Mouse (Mus musculus): ENCODE measurements around the gene Cpped1.

Cpped1 gene

DNA sequence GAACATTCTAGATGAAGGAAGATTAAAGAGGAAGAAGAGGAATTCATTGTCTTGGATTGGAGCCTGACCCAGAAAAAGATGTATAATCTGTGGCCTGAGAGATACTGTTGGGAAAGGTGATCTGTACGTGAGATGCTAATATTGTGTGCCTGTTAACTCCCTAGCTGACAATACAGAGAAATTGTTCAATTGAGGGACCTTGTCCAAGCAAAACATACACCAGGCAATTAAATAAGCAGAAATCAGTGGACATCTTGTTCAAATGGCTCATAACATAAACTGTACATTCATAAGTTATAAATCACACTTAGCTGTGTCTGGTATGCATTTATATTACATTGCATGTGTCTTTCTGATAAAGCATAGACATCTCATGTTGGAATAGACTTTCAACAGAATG, 134.9 kb downstream of the Cpped1 start:
- DNase-seq (ENCODE audit: low read depth, low spot score) = no peak

DNA sequence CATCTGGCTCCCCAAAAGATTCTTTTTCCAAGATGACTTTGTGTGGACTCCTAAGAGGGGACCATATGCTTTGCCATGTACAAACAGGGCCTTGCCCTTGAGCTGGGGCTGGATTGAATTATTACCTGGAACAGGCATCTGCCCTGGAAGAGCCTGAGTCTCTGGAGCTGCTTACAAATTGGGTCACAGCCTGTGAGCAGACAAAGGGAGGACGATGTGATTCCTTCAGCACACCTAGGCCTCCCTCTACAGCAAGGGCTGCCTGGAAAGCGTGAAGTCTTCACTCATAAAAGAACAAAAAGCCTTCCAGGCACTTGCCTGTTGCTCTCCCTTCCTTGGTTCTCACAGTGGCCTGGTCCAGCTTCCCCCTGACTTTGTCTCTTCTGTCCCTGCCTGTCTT, 136.9 kb downstream of the Cpped1 start:
- DNase-seq (ENCODE audit: low read depth, low spot score) = no peak

DNA sequence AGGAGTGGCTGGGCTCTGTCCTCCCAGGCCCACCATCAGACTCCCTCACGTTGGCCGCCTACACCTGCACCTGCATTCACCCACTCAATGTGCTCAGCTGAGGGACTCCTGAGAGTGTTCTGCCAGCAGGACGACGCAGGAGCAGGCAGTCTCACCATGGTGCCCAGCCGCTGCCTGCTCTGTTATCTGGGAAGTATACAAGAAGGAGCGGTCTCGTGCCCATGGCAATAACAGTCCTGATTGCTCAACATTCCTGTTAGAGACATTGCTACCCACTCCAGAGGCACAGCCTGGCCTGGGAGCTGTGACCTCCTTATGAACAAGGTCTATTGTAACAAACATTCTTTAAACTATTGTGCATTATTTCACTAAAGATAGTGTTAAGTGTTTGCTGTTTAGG, 151.3 kb downstream of the Cpped1 start:
- DNase-seq (ENCODE audit: low read depth, low spot score) = no peak

DNA sequence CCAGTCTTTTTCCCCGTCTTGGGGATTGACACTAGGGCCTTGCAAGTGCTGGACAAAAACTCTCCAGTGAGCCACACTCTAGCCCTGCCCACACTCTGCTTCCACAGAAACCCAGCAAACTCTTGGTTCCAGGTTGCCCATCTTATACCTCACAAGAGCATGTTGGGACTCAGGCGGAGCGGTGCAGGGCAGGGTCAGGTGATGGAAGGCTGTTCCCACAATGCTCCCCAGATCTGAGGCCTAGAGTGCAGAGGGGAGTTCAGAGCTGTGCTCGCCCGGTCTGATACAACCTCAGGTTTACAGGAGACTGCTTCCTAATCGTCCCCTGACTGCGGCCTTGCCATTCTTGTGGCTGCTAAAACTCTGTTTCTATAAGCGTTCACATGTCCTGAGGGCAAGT, 151.8 kb downstream of the Cpped1 start:
- no peak for DNase-seq (ENCODE audit: low read depth, low spot score)

DNA sequence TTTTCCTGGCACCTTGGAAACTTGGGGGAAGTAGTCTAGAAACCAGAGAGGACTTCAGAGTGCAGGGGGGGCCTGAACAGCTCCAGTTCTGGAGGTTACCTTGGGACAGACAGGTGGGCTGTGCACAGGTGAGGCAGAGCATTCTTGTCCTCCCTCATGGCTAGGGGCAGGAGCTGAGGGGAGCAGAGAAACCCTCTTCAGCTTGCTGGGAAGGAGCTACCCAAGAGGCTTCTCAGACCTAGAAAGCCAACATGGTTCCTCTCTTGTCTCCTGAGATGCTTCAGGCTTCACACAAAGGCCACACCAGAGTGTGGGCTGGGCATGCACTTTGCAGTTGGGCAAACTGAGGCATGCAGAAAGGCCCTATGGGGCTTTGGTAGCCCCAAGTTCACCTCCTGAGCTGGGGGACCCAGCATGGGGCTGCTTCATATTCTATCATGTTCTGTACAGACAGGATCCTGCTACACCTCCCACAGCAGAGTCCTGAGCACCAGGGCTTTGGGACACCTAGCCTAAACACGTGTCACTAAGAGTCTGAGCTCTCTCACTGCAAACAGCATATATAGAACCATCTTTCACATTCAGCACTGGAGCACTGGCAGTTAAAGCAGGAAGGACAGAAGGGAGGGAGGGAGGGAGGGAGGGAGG, 152.5 kb downstream of the Cpped1 start:
- DNase-seq (ENCODE audit: low read depth, low spot score) = no peak

DNA sequence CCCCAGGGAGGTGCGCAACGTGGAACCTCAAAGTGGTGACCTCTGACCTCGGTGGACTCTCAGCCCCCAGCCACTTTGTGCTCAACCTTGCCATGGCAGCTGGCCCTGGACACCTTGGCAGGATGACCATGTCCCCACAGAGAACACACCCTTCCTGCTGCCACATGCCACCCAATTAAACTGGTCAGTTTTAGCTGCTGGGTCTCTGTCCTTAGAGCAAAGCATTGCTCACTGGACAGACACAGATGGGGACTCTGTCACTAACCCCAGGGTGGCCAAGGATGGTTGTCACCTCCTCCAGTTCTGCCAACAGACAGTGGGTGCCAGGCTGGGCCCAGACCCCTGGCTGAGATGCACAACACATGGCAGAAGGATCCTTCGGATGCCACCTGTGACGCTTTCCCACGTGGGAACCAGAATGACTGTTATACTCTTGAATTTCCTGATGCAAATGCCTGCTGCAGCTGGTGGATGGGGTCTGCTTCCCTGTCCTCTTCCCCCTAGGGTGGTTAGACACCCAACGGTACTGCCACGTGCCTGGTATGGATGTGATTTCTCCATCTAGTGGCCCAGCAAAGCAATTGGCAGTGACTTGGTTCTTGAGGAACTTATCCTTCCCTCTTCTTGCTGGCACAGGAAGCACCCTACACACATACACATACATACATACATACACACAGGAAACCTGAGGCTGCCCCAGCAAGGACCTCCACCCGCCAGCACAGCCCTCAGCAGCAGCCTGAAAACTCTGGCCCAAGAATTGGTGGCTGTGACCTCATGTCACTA, 153.8 kb downstream of the Cpped1 start:
- no peak for DNase-seq (ENCODE audit: low read depth, low spot score)

DNA sequence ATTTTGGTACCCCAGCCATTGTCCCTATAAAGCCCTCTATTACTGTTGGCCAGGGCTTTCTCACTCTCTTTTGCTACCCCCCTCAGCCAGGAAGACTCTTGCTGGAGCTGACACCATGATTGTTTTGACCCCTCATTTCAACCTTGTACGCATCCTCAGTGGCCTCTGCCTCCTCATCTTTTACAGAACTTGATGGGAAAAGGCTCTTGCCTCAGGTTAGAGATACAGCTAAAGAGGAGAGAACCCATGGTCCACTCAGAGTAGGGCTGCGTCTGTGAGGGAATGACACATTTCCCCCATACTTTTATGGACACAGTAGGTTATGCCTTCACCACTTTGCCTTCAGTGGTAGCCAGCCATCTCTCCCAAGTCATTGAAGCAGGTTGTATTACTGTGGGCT, 155.1 kb downstream of the Cpped1 start:
- DNase-seq (ENCODE audit: low read depth, low spot score) = no peak

Data from embryo, embryonic 11.5 days (tissue).